Mouse (Mus musculus): ENCODE data around the gene Sox15.
"Not testable (repeated sequence)": the region's sequence is repeated elsewhere in the genome, so short reads cannot be mapped to it uniquely, and the experiment has no call there.

Sox15 gene

DNA sequence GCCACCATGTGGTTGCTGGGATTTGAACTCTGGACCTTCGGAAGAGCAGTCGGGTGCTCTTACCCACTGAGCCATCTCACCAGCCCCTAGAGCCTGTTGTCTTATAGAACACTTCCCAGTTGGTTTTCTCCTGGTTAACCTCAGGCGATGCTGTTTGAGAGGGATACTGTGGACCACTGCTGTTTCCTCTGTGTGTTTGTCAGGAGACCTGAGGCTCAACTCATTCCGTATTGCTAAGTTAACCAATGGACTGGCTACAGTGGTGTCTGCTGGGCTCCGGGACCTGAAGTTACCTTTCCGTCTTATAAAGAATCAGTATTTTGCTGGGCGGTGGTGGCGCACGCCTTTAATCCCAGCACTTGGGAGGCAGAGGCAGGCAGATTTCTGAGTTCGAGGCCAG lies 47.8 kb downstream of the Sox15 start:
- DNase-seq (ENCODE audit: low spot score in 2 of 2), result not testable (repeated sequence)

DNA sequence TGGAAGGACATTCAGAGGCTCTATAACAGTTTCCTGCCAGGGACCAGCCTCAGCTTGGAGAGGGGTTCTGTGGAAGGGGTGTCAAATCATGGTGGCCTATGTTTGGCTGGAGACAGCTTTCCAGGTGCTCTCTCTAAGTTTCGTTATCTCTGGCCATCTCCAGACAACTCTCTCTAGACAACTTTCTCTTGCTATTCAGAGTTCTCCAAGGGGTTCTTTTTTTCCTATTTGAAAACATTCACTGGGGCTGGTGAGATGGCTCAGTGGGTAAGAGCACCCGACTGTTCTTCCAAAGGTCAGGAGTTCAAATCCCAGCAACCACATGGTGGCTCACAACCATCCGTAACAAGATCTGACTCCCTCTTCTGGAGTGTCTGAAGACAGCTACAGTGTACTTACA lies 48.3 kb downstream of the Sox15 start:
- DNase-seq (ENCODE audit: low spot score in 2 of 2), result not testable (repeated sequence)

DNA sequence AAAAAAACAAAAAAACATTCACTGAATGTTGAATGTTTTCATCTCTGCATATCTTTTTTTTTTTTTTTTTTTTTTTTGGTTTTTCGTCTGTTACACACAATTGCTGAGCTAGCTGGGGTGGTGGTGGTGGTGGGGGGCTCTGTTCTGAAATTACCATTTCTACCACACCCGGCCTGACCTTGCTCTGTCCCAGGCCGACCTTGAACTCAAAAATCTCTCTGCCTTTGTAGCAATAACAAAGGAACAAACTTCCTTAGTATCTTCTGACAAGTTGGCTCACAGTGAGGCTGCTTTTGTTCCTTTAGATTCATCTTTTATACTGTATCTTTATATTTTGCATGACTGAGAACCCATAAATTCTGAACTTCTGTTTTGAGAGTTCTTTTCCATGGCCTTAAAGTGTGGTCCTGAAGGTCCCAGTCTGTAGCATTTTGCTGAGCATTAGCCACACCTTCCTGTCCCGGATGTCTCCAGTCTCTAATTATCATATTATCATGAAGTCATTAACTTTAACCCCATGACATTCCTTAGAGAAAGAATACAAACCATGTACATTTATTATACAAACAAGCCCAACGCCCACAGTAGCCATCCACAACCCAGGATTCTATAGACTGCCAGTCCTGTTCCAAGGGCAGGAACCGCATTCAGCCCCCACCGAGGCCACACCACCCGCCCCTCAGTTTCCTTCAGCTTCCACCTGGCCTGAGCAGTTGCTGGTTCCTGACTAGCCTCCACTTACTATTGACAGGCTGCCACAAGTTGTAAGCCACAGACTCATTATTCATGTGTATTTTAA lies 48.9 kb downstream of the Sox15 start:
- DNase-seq (ENCODE audit: low spot score in 2 of 2), result no peak

DNA sequence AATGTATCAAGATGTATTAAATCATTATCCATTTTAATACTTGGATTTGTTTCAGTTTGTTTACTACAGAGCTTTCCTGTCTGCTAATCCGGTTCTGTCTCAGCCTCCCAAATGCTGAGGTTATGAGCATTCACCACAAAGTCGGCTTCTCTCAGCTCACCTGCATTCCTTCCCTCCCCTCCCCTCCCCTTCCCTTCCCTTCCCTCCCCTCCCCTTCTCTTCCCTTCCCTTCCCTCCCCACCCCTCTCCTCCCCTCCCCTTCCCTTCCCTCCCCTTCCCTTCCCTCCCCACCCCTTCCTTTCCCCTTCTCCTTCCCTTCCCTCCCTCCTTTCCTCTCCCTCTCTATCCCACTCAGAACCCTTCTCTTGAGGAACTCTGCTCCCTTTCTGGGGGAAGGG lies 49.5 kb downstream of the Sox15 start:
- DNase-seq (ENCODE audit: low spot score in 2 of 2), result no peak

Measured in left cerebral cortex, adult 9 months (tissue).